Mouse (Mus musculus): ENCODE measurements at regions not wholly inside any gene's neighbourhood (a gene's known extent, or its start where the extent isn't known, plus 50 kb on each side); places are given as distances from the start of the nearest gene placed in this dataset.
"Not testable (repeated sequence)": the region's sequence is repeated elsewhere in the genome, so short reads cannot be mapped to it uniquely, and the experiment has no call there.

- Histone ChIP-seq H3K4me2 (ENCODE audit: low read depth) (no peak overlapping the region), H3K9ac (ENCODE audit: low read length) (no peak overlapping the region), H3K36me3 (ENCODE audit: control insufficient read depth, insufficient read depth, low read length) (no peaks in the 10 kb centered on the region), H3K27ac (ENCODE audit: low read depth, low read length) (no peak overlapping the region), H3K27me3 (ENCODE audit: control insufficient read depth, insufficient read depth, low read length) (no peaks in the 10 kb centered on the region), H3K4me3 (ENCODE audit: low read depth, low read length) (no peak overlapping the region), H3K9me3 (ENCODE audit: control insufficient read depth, low read length) (no peaks in the 10 kb centered on the region), H3K4me1 (ENCODE audit: control insufficient read depth, insufficient read depth, low read length) (peaks cover 3% of the 10 kb centered on the region; the same call in 1 of the 2 replicates)
- DNase-seq (ENCODE audit: low spot score) (no peak), ATAC-seq (ENCODE audit: insufficient read depth, low FRiP score, low TSS enrichment) (no peak)
- WGBS: 91% methylated on average over 8 of the region's 8 CpGs
These were observed 124.3 kb downstream of the Sptssa start for GRCm38 (mm10) chr12:54532062-54532461.

GRCm38 (mm10) chr12:54528046-54528445, 128.3 kb downstream of the Sptssa start:
- peaks cover 4% of the 10 kb centered on the region; the same call in 1 of the 2 replicates for H3K9me3 ChIP-seq (ENCODE audit: control insufficient read depth, low read length)

GRCm38 (mm10) chr12:54527577-54527976, 128.8 kb downstream of the Sptssa start:
- WGBS: 92% methylated on average over 2 of the region's 2 CpGs
- Histone ChIP-seq H3K4me2 (ENCODE audit: low read depth) (no peak overlapping the region), H3K27ac (ENCODE audit: low read depth, low read length) (no peak overlapping the region), H3K36me3 (ENCODE audit: control insufficient read depth, insufficient read depth, low read length) (no peaks in the 10 kb centered on the region), H3K4me3 (ENCODE audit: low read depth, low read length) (no peak overlapping the region), H3K27me3 (ENCODE audit: control insufficient read depth, insufficient read depth, low read length) (no peaks in the 10 kb centered on the region), H3K9ac (ENCODE audit: low read length) (no peak overlapping the region), H3K4me1 (ENCODE audit: control insufficient read depth, insufficient read depth, low read length) (no peaks in the 10 kb centered on the region), H3K9me3 (ENCODE audit: control insufficient read depth, low read length) (peaks cover 4% of the 10 kb centered on the region; the same call in 1 of the 2 replicates)
- ATAC-seq (ENCODE audit: insufficient read depth, low FRiP score, low TSS enrichment) (no peak), DNase-seq (ENCODE audit: low spot score) (no peak)

More at GRCm38 (mm10) chr12:54528046-54528445, 128.3 kb downstream of the Sptssa start:
- no peak overlapping the region for H3K4me3 ChIP-seq (ENCODE audit: low read depth, low read length)
- no peak for ATAC-seq (ENCODE audit: insufficient read depth, low FRiP score, low TSS enrichment)
- no peaks in the 10 kb centered on the region for H3K4me1 ChIP-seq (ENCODE audit: control insufficient read depth, insufficient read depth, low read length)
- H3K36me3 ChIP-seq (ENCODE audit: control insufficient read depth, insufficient read depth, low read length): no peaks in the 10 kb centered on the region
- no peaks in the 10 kb centered on the region for H3K27me3 ChIP-seq (ENCODE audit: control insufficient read depth, insufficient read depth, low read length)
- no peak overlapping the region for H3K9ac ChIP-seq (ENCODE audit: low read length)
- no peak overlapping the region for H3K4me2 ChIP-seq (ENCODE audit: low read depth)
- no peak overlapping the region for H3K27ac ChIP-seq (ENCODE audit: low read depth, low read length)
- DNase-seq (ENCODE audit: low spot score): no peak

- H3K4me2 ChIP-seq (ENCODE audit: low read depth): no peak overlapping the region
- no peaks in the 10 kb centered on the region for H3K27me3 ChIP-seq (ENCODE audit: control insufficient read depth, insufficient read depth, low read length)
- H3K9ac ChIP-seq (ENCODE audit: low read length): no peak overlapping the region
- no peaks in the 10 kb centered on the region for H3K36me3 ChIP-seq (ENCODE audit: control insufficient read depth, insufficient read depth, low read length)
- H3K27ac ChIP-seq (ENCODE audit: low read depth, low read length): no peak overlapping the region
- H3K4me1 ChIP-seq (ENCODE audit: control insufficient read depth, insufficient read depth, low read length): no peaks in the 10 kb centered on the region
- no peak overlapping the region for H3K4me3 ChIP-seq (ENCODE audit: low read depth, low read length)
- WGBS: 19% methylated on average over 4 of the region's 4 CpGs
- no peaks in the 10 kb centered on the region for H3K9me3 ChIP-seq (ENCODE audit: control insufficient read depth, low read length)
- ATAC-seq (ENCODE audit: insufficient read depth, low FRiP score, low TSS enrichment) (no peak), DNase-seq (ENCODE audit: low spot score) (no peak)
These were observed 136.0 kb downstream of the Sptssa start for GRCm38 (mm10) chr12:54520406-54520805.

GRCm38 (mm10) chr12:54519370-54519769, 137.0 kb downstream of the Sptssa start:
- DNase-seq (ENCODE audit: low spot score) (no peak), ATAC-seq (ENCODE audit: insufficient read depth, low FRiP score, low TSS enrichment) (no peak)
- Histone ChIP-seq H3K9ac (ENCODE audit: low read length) (no peak overlapping the region), H3K27ac (ENCODE audit: low read depth, low read length) (no peak overlapping the region), H3K4me3 (ENCODE audit: low read depth, low read length) (no peak overlapping the region), H3K27me3 (ENCODE audit: control insufficient read depth, insufficient read depth, low read length) (no peaks in the 10 kb centered on the region), H3K36me3 (ENCODE audit: control insufficient read depth, insufficient read depth, low read length) (no peaks in the 10 kb centered on the region), H3K9me3 (ENCODE audit: control insufficient read depth, low read length) (no peaks in the 10 kb centered on the region), H3K4me1 (ENCODE audit: control insufficient read depth, insufficient read depth, low read length) (no peaks in the 10 kb centered on the region), H3K4me2 (ENCODE audit: low read depth) (no peak overlapping the region)
- WGBS: 84% methylated on average over 3 of the region's 3 CpGs

GRCm38 (mm10) chr12:54517265-54517664, 139.1 kb downstream of the Sptssa start:
- H3K36me3 ChIP-seq (ENCODE audit: control insufficient read depth, insufficient read depth, low read length): no peaks in the 10 kb centered on the region
- no peak overlapping the region for H3K27ac ChIP-seq (ENCODE audit: low read depth, low read length)
- no peaks in the 10 kb centered on the region; the same call in 1 of the 2 replicates for H3K4me1 ChIP-seq (ENCODE audit: control insufficient read depth, insufficient read depth, low read length)
- DNase-seq (ENCODE audit: low spot score): no peak
- no peak for ATAC-seq (ENCODE audit: insufficient read depth, low FRiP score, low TSS enrichment)
- no peak overlapping the region for H3K4me3 ChIP-seq (ENCODE audit: low read depth, low read length)
- no peak overlapping the region for H3K9ac ChIP-seq (ENCODE audit: low read length)
- 88% methylated on average over 3 of the region's 3 CpGs for WGBS
- H3K27me3 ChIP-seq (ENCODE audit: control insufficient read depth, insufficient read depth, low read length): no peaks in the 10 kb centered on the region
- no peaks in the 10 kb centered on the region for H3K9me3 ChIP-seq (ENCODE audit: control insufficient read depth, low read length)
- H3K4me2 ChIP-seq (ENCODE audit: low read depth): no peak overlapping the region

- Histone ChIP-seq H3K4me1 (ENCODE audit: control insufficient read depth, insufficient read depth, low read length) (no peaks in the 10 kb centered on the region; the same call in 1 of the 2 replicates), H3K9ac (ENCODE audit: low read length) (no peak overlapping the region), H3K4me3 (ENCODE audit: low read depth, low read length) (no peak overlapping the region), H3K4me2 (ENCODE audit: low read depth) (no peak overlapping the region), H3K27ac (ENCODE audit: low read depth, low read length) (no peak overlapping the region), H3K27me3 (ENCODE audit: control insufficient read depth, insufficient read depth, low read length) (no peaks in the 10 kb centered on the region), H3K9me3 (ENCODE audit: control insufficient read depth, low read length) (no peaks in the 10 kb centered on the region), H3K36me3 (ENCODE audit: control insufficient read depth, insufficient read depth, low read length) (no peaks in the 10 kb centered on the region)
- ATAC-seq (ENCODE audit: insufficient read depth, low FRiP score, low TSS enrichment): no peak
- no peak for DNase-seq (ENCODE audit: low spot score)
- 78% methylated on average over 3 of the region's 3 CpGs for WGBS
These were observed 139.9 kb downstream of the Sptssa start for GRCm38 (mm10) chr12:54516463-54516862.

GRCm38 (mm10) chr12:54516039-54516438, 140.3 kb downstream of the Sptssa start:
- not testable (repeated sequence) for H3K36me3 ChIP-seq (ENCODE audit: control insufficient read depth, insufficient read depth, low read length); H3K9me3 ChIP-seq (ENCODE audit: control insufficient read depth, low read length); DNase-seq (ENCODE audit: low spot score); H3K4me2 ChIP-seq (ENCODE audit: low read depth); H3K4me3 ChIP-seq (ENCODE audit: low read depth, low read length); ATAC-seq (ENCODE audit: insufficient read depth, low FRiP score, low TSS enrichment); H3K27ac ChIP-seq (ENCODE audit: low read depth, low read length); H3K4me1 ChIP-seq (ENCODE audit: control insufficient read depth, insufficient read depth, low read length); H3K9ac ChIP-seq (ENCODE audit: low read length); H3K27me3 ChIP-seq (ENCODE audit: control insufficient read depth, insufficient read depth, low read length)
- 78% methylated on average over 4 of the region's 4 CpGs for WGBS

GRCm38 (mm10) chr12:54509903-54510302, 146.5 kb downstream of the Sptssa start:
- Histone ChIP-seq H3K4me1 (ENCODE audit: control insufficient read depth, insufficient read depth, low read length) (no peaks in the 10 kb centered on the region; the same call in 1 of the 2 replicates), H3K9me3 (ENCODE audit: control insufficient read depth, low read length) (no peaks in the 10 kb centered on the region), H3K4me3 (ENCODE audit: low read depth, low read length) (no peak overlapping the region), H3K36me3 (ENCODE audit: control insufficient read depth, insufficient read depth, low read length) (no peaks in the 10 kb centered on the region), H3K27me3 (ENCODE audit: control insufficient read depth, insufficient read depth, low read length) (no peaks in the 10 kb centered on the region), H3K27ac (ENCODE audit: low read depth, low read length) (no peak overlapping the region), H3K4me2 (ENCODE audit: low read depth) (no peak overlapping the region), H3K9ac (ENCODE audit: low read length) (no peak overlapping the region)
- WGBS: 41% methylated on average over 6 of the region's 6 CpGs
- ATAC-seq (ENCODE audit: insufficient read depth, low FRiP score, low TSS enrichment): no peak
- DNase-seq (ENCODE audit: low spot score): peak; percentile 24
